Mouse (Mus musculus) lung, embryonic 15.5 days (tissue): ENCODE data around the gene Hnrnpll. TPM values are rescaled to one million over a fixed set of nuclear protein-coding genes. Genes with fewer than 3 reads are reported as not detected.

Experiments used
- ATAC-seq: fragments of 200-750 bp; cut with Nextera tagmentation; 2 replicates; pipeline ENCODE4 v1.8.0; 2017; ENCODE audit warnings: moderate number of reproducible peaks, borderline replicate concordance; ENCODE audit not compliant: low FRiP score, low TSS enrichment; ENCODE audit errors: extremely low read depth
- H3K27ac ChIP-seq: fragments of 300-500 bp; sonication (generic); 2 replicates; pipeline ENCODE4 v1.5.1; 2015; ENCODE audit warnings: moderate library complexity, mild to moderate bottlenecking, inconsistent platforms
- H3K27me3 ChIP-seq: fragments of 300-500 bp; sonication (generic); 2 replicates; pipeline ENCODE4 v1.6.1; 2015; ENCODE audit warnings: inconsistent platforms
- H3K36me3 ChIP-seq: fragments of 300-500 bp; sonication (generic); 2 replicates; pipeline ENCODE4 v1.6.1; 2015; ENCODE audit warnings: inconsistent platforms
- H3K4me1 ChIP-seq: fragments of 300-500 bp; sonication (generic); 2 replicates; pipeline ENCODE4 v1.6.1; 2015; ENCODE audit warnings: inconsistent platforms
- H3K4me2 ChIP-seq: fragments of 300-500 bp; sonication (generic); 2 replicates; pipeline ENCODE4 v1.6.1; 2015; ENCODE audit warnings: inconsistent platforms, mild to moderate bottlenecking, moderate library complexity
- H3K4me3 ChIP-seq: fragments of 300-500 bp; sonication (generic); 2 replicates; pipeline ENCODE4 v1.5.1; 2015; ENCODE audit warnings: mild to moderate bottlenecking, inconsistent platforms
- H3K9ac ChIP-seq: fragments of 300-500 bp; sonication (generic); 2 replicates; pipeline ENCODE4 v1.6.1; 2015; ENCODE audit warnings: inconsistent platforms
- H3K9me3 ChIP-seq: fragments of 300-500 bp; sonication (generic); 2 replicates; pipeline ENCODE4 v1.6.1; 2016; ENCODE audit warnings: inconsistent platforms
- WGBS: fragments of 180-500 bp; shearing (Covaris S2); methylation state at CpG from one replicate; pipeline ENCODE4 v1.1.7; 2015; 5-methylcytosine and 5-hydroxymethylcytosine counted together
- polyA plus RNA-seq: library from polyadenylated mRNA; unstranded; fragments of >200 nt; fragmentation: Nextera tagmentation; extraction: Ambion mirVana; gene quantifications from 2 replicates; pipeline ENCODE4 v1.2.1, GENCODE M21; 2015

Hnrnpll gene
- polyA plus RNA-seq = 78.6 and 80.0 TPM in 2 replicates

GRCm38 (mm10) chr17:80061783-80062619, at the start of gene Hnrnpll:
Gene Hnrnpll, minus strand, starts transcription at chr17:80062334.
- peaks cover 27% of the 10 kb centered on the region for H3K4me1 ChIP-seq
- peak; percentile 98 for ATAC-seq
- no peaks in the 10 kb centered on the region for H3K9me3 ChIP-seq
- H3K4me2 ChIP-seq = peak within 1 kb of the TSS; percentile 79
- H3K36me3 ChIP-seq = no peaks in the 10 kb centered on the region
- under 1% methylated on average over 81 of the region's 97 CpGs for WGBS
- H3K27me3 ChIP-seq = no peaks in the 10 kb centered on the region
- H3K9ac ChIP-seq = peak within 1 kb of the TSS; percentile 98
- H3K4me3 ChIP-seq = peak within 1 kb of the TSS; percentile 94
- H3K27ac ChIP-seq = peak within 1 kb of the TSS; percentile 100

GRCm38 (mm10) chr17:80105348-80105978, 43.3 kb upstream of the Hnrnpll start:
- 74% methylated on average over 10 of the region's 10 CpGs for WGBS

GRCm38 (mm10) chr17:80099823-80100222, 37.7 kb upstream of the Hnrnpll start:
- Histone ChIP-seq H3K9me3 (no peaks in the 10 kb centered on the region), H3K4me3 (no peak overlapping the region), H3K27me3 (no peaks in the 10 kb centered on the region), H3K9ac (no peak overlapping the region), H3K27ac (no peak overlapping the region), H3K36me3 (no peaks in the 10 kb centered on the region), H3K4me2 (no peak overlapping the region), H3K4me1 (0 out of 2 replicates have a peak, but pooled peaks cover 9% of the 10 kb centered on the region)
- ATAC-seq = no peak
- WGBS = 73% methylated on average over 6 of the region's 6 CpGs

More at GRCm38 (mm10) chr17:80105348-80105978, 43.3 kb upstream of the Hnrnpll start:
- H3K4me2 ChIP-seq = no peak overlapping the region
- no peak overlapping the region for H3K9ac ChIP-seq
- H3K27me3 ChIP-seq = no peaks in the 10 kb centered on the region
- H3K36me3 ChIP-seq = no peaks in the 10 kb centered on the region
- H3K27ac ChIP-seq = no peak overlapping the region
- no peaks in the 10 kb centered on the region for H3K4me1 ChIP-seq
- H3K9me3 ChIP-seq = no peaks in the 10 kb centered on the region
- no peak for ATAC-seq
- H3K4me3 ChIP-seq = no peak overlapping the region

GRCm38 (mm10) chr17:80097221-80097620, 35.1 kb upstream of the Hnrnpll start:
- WGBS = 23% methylated on average over 2 of the region's 2 CpGs
- H3K9me3 ChIP-seq = no peaks in the 10 kb centered on the region

GRCm38 (mm10) chr17:80096720-80097114, 34.6 kb upstream of the Hnrnpll start:
- Histone ChIP-seq H3K27ac (no peak overlapping the region), H3K4me3 (peak overlapping the region; percentile 20; the same call in 1 of the 2 replicates), H3K9me3 (no peaks in the 10 kb centered on the region), H3K36me3 (no peaks in the 10 kb centered on the region), H3K4me2 (no peak overlapping the region), H3K4me1 (0 out of 2 replicates have a peak, but pooled peaks cover 9% of the 10 kb centered on the region), H3K27me3 (no peaks in the 10 kb centered on the region), H3K9ac (no peak overlapping the region)
- WGBS = 73% methylated on average over 8 of the region's 8 CpGs
- ATAC-seq = no peak

More at GRCm38 (mm10) chr17:80097221-80097620, 35.1 kb upstream of the Hnrnpll start:
- Histone ChIP-seq H3K9ac (no peak overlapping the region), H3K36me3 (no peaks in the 10 kb centered on the region), H3K4me1 (0 out of 2 replicates have a peak, but pooled peaks cover 9% of the 10 kb centered on the region), H3K27ac (no peak overlapping the region), H3K4me3 (no peak overlapping the region), H3K4me2 (no peak overlapping the region), H3K27me3 (no peaks in the 10 kb centered on the region)
- no peak for ATAC-seq

- Histone ChIP-seq H3K4me2 (peak overlapping the region; percentile 43), H3K9ac (0 out of 2 replicates have a peak overlapping the region, but pooled peaks have one; percentile 0), H3K36me3 (no peaks in the 10 kb centered on the region), H3K9me3 (no peaks in the 10 kb centered on the region), H3K4me1 (0 out of 2 replicates have a peak, but pooled peaks cover 9% of the 10 kb centered on the region), H3K27ac (peak overlapping the region; percentile 74), H3K4me3 (peak overlapping the region; percentile 20), H3K27me3 (no peaks in the 10 kb centered on the region)
- WGBS = 13% methylated on average over 20 of the region's 20 CpGs
- ATAC-seq = peak; percentile 79
Measured at GRCm38 (mm10) chr17:80096043-80096719, 34.0 kb upstream of the Hnrnpll start.

GRCm38 (mm10) chr17:80095254-80095899, 33.2 kb upstream of the Hnrnpll start:
- ATAC-seq = peak; percentile 17; the same call in 1 of the 2 replicates
- 0 out of 2 replicates have a peak overlapping the region, but pooled peaks have one; percentile 0 for H3K9ac ChIP-seq

GRCm38 (mm10) chr17:80091879-80092549, 29.9 kb upstream of the Hnrnpll start:
- Histone ChIP-seq H3K9ac (no peak overlapping the region), H3K4me2 (no peak overlapping the region), H3K27me3 (no peaks in the 10 kb centered on the region), H3K36me3 (no peaks in the 10 kb centered on the region), H3K4me3 (no peak overlapping the region), H3K27ac (no peak overlapping the region), H3K4me1 (0 out of 2 replicates have a peak, but pooled peaks cover 9% of the 10 kb centered on the region), H3K9me3 (no peaks in the 10 kb centered on the region)
- no peak for ATAC-seq
- 45% methylated on average over 6 of the region's 6 CpGs for WGBS

More at GRCm38 (mm10) chr17:80095254-80095899, 33.2 kb upstream of the Hnrnpll start:
- Histone ChIP-seq H3K4me2 (peak overlapping the region; percentile 43), H3K36me3 (no peaks in the 10 kb centered on the region), H3K4me3 (peak overlapping the region; percentile 20), H3K27me3 (no peaks in the 10 kb centered on the region), H3K27ac (peak overlapping the region; percentile 74), H3K4me1 (0 out of 2 replicates have a peak, but pooled peaks cover 9% of the 10 kb centered on the region), H3K9me3 (no peaks in the 10 kb centered on the region)
- 69% methylated on average over 9 of the region's 9 CpGs for WGBS

GRCm38 (mm10) chr17:80090551-80090950, 28.4 kb upstream of the Hnrnpll start:
- Histone ChIP-seq H3K36me3 (no peaks in the 10 kb centered on the region), H3K4me1 (0 out of 2 replicates have a peak, but pooled peaks cover 2% of the 10 kb centered on the region), H3K9ac (no peak overlapping the region), H3K4me2 (no peak overlapping the region), H3K9me3 (no peaks in the 10 kb centered on the region), H3K27ac (no peak overlapping the region), H3K4me3 (no peak overlapping the region), H3K27me3 (no peaks in the 10 kb centered on the region)
- ATAC-seq = no peak
- 59% methylated on average over 4 of the region's 4 CpGs for WGBS

- Histone ChIP-seq H3K9me3 (no peaks in the 10 kb centered on the region), H3K9ac (no peak overlapping the region), H3K4me2 (no peak overlapping the region), H3K4me1 (no peaks in the 10 kb centered on the region), H3K27ac (no peak overlapping the region), H3K36me3 (no peaks in the 10 kb centered on the region), H3K27me3 (no peaks in the 10 kb centered on the region), H3K4me3 (no peak overlapping the region)
- 92% methylated on average over 3 of the region's 3 CpGs for WGBS
- ATAC-seq = no peak
Measured at GRCm38 (mm10) chr17:80088168-80088567, 26.0 kb upstream of the Hnrnpll start.
